Comparison of ENCODE assay signal across 8 mouse cellular contexts in the genomic region with DNA sequence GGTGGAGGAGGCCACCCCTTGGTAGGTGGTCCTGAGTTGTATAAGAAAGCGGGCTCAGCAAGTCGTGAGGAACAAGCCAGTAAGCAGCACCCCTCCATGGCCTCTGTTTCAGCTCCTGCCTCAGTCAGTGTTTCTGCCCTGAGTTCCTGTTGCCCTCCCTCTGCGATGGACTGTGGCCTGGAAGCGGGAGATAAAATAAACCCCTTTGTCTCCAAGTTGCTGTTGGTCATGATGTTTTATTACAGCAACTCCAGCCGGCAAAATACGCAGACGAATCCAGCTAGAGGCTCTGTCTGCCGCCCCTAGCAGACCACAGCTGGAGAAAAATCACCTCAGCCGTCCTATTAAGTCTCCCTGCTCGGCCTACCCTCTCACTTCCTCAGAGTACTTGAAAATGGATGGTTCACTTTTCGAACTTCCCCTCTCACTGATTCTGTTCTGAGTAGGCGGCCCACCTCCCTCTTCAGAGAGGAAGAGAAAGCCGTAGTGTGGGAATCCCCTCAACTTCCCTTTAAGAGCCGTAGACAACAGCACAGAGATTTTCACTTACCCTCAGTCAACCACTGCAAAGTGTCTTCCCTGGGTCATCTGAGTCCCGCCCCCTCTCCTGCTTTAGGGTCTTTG. TPM values are rescaled to one million over a fixed set of nuclear protein-coding genes. Genes with fewer than 3 reads are reported as not detected.
DNase-seq lines count a peak whose midpoint lies in the region; ATAC-seq lines count a peak whose summit lies in the region.

No protein-coding gene starts in this region.

- peak; percentile 16 for DNase-seq in kidney, adult 9 months
- DNase-seq in kidney, postnatal 14 days, result no peak
- DNase-seq in CD8-positive naive resting alpha-beta T cell, adult 2 months (ENCODE audit: low read depth in 2 of 2, low spot score in 2 of 2), result peak; percentile 25 to 30
- peak; percentile 73 for DNase-seq in induced T-regulatory cell, adult 2 months (ENCODE audit: low read depth)
- DNase-seq in naive thymus-derived CD4-positive, alpha-beta T cell, adult 2 months (ENCODE audit: low read depth), result peak; percentile 69
- no peak for DNase-seq in ovary, postnatal 10 days (ENCODE audit: low spot score)
- DNase-seq in cerebellum, adult 8-10 months, result no peak

- no peaks in the 10 kb centered on the region for H3K36me3 ChIP-seq in midbrain, embryonic 16.5 days (ENCODE audit: control insufficient read depth, insufficient read depth, low read length)

- no peak overlapping the region for H3K4me2 ChIP-seq in midbrain, embryonic 16.5 days (ENCODE audit: low read length)

- no peak overlapping the region for H3K4me3 ChIP-seq in midbrain, embryonic 16.5 days (ENCODE audit: low read depth, low read length)

- no peaks in the 10 kb centered on the region for H3K4me1 ChIP-seq in midbrain, embryonic 16.5 days (ENCODE audit: control insufficient read depth, insufficient read depth, low read length)

- H3K9ac ChIP-seq in midbrain, embryonic 16.5 days (ENCODE audit: low read depth, low read length), result no peak overlapping the region

- 0 out of 2 replicates have a peak, but pooled peaks cover 3% of the 10 kb centered on the region for H3K9me3 ChIP-seq in midbrain, embryonic 16.5 days (replicated peaks; ENCODE audit: control insufficient read depth, low read length, poor library complexity, severe bottlenecking)

- H3K27me3 ChIP-seq in midbrain, embryonic 16.5 days (ENCODE audit: control insufficient read depth, insufficient read depth, low read depth, low read length), result no peaks in the 10 kb centered on the region

- no peak overlapping the region for H3K27ac ChIP-seq in midbrain, embryonic 16.5 days (ENCODE audit: low read length)

- no peak for ATAC-seq in midbrain, embryonic 16.5 days

- WGBS in midbrain, embryonic 16.5 days, result 78% methylated on average over 15 of the region's 15 CpGs

RNA-seq across cellular contexts. Expression of a gene that starts 28.2 kb away (rescaled TPM):
- polyA plus RNA-seq in midbrain, embryonic 16.5 days (2015; fragmentation: Nextera tagmentation; extraction: Ambion mirVana), result 0.22 and 0.54 TPM in 2 replicates

Comparison
In these comparisons a context has a peak if more than half of its experiments do, and no peak if none do; other contexts are left out.
1. DNase-seq: peak in kidney, adult 9 months (single experiment), CD8-positive naive resting alpha-beta T cell, adult 2 months (2 of 2), induced T-regulatory cell, adult 2 months (single experiment) and naive thymus-derived CD4-positive, alpha-beta T cell, adult 2 months (single experiment); none in kidney, postnatal 14 days (single experiment), ovary, postnatal 10 days (single experiment) and cerebellum, adult 8-10 months (single experiment).